In genomic region chr7:67444523-67444942, GRCm38 (mm10) we compare ENCODE assay signal across 8 mouse cellular contexts.
DNase-seq lines count a peak whose midpoint lies in the region.

No protein-coding gene starts in this region.

- peak overlapping the region; percentile 29; the same call in 1 of the 2 replicates for H3K27ac ChIP-seq in midbrain, embryonic 10.5 days (replicated peaks)

- no peaks in the 10 kb centered on the region for H3K9me3 ChIP-seq in midbrain, embryonic 10.5 days (replicated peaks)

- intact Hi-C loops in heart, postnatal 14 days (cut with DNase I) = no loop called here

- H3K4me3 ChIP-seq in midbrain, embryonic 10.5 days = no peak overlapping the region

- DNase-seq in heart, adult 11 months = peak; percentile 96
- DNase-seq in heart, postnatal 14 days = no peak
- peak; percentile 17 for DNase-seq in CD4-positive helper T cell, adult 2 months (ENCODE audit: low read depth, low spot score)
- peak; percentile 77 to 89 for DNase-seq in gastrocnemius, adult 8-10 months (ENCODE audit: low spot score in 2 of 2)
- DNase-seq in midbrain, embryonic 10.5 days (ENCODE audit: low spot score) = no peak
- peak; percentile 78 for DNase-seq in thymus, postnatal 25 days
- no peak for DNase-seq in ovary, postnatal 10 days (ENCODE audit: low spot score)
- no peak for DNase-seq in layer of hippocampus, postnatal 25 days (ENCODE audit: extremely low spot score in 1 of 2, low spot score in 1 of 2)

- 71% methylated on average over 3 of the region's 3 CpGs for WGBS in midbrain, embryonic 10.5 days

- no peaks in the 10 kb centered on the region for H3K36me3 ChIP-seq in midbrain, embryonic 10.5 days

- H3K27me3 ChIP-seq in midbrain, embryonic 10.5 days (ENCODE audit: low read depth, poor library complexity, severe bottlenecking) = no peaks in the 10 kb centered on the region

- peaks cover 37% of the 10 kb centered on the region for H3K4me1 ChIP-seq in midbrain, embryonic 10.5 days

Comparison
In these comparisons a context has a peak if more than half of its experiments do, and no peak if none do; other contexts are left out.
1. DNase-seq: peak in heart, adult 11 months (single experiment), CD4-positive helper T cell, adult 2 months (single experiment), gastrocnemius, adult 8-10 months (2 of 2) and thymus, postnatal 25 days (single experiment); none in heart, postnatal 14 days (0 of 2), midbrain, embryonic 10.5 days (single experiment), ovary, postnatal 10 days (single experiment) and layer of hippocampus, postnatal 25 days (0 of 2).